Mouse (Mus musculus): ENCODE results near the gene Golim4. TPM values are rescaled to one million over a fixed set of nuclear protein-coding genes. Genes with fewer than 3 reads are reported as not detected.

Golim4 gene
- 10 to 100 TPM; 16.0 to 17.1 TPM for total RNA-seq (2023)

DNA sequence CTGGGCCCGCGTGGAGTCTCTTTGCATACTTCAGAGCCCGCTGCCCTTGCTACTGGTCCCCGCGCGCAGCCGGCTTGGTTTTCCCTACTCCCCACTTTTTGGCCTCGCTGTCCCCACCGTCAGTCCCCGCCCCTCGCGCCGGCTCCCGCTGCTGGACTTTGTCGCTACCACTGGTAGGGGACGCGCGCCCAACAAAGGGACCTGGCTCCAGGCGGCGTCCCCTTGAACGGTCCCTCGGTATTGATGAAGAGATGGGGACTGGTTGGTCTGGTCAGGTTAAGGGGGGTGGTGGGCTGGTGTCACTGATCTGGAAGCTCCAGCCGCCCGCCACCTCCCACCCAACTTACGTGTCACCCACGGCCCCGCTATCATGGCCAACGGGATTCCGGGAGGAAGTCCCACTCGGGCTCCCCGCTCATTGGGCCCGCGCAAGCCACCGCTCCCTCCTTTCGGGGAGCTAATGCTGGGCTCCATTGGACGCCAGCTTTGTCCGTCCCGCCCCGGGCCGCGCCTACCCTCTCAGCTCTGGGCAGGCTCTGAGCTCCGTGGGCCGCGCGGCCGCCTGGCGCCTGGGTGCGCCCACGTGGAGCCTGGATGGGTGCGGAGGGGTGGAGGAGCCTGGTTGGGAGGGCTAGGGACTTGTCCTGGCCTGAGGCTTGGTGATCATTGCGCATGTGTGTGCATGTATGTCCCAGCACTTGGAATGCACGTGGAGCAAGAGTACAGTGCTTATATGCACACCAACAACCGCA lies at the start of gene Golim4:
Gene Golim4 (minus strand): TSS at position 399 of the 752 bp plus-strand sequence.

Other genes starting within 250 kb of the Golim4 start
- gene Gm29133, start 208.8 kb downstream of the Golim4 start, total RNA-seq (2023), result not detected
- not detected for gene Fstl5, start 117.3 kb upstream of the Golim4 start, total RNA-seq (2023)